Mouse (Mus musculus) Patski (cell line): ENCODE measurements around the gene Tdp1. TPM values are rescaled to one million over a fixed set of nuclear protein-coding genes. Genes with fewer than 3 reads are reported as not detected.

ENCODE experiments used
- ATAC-seq: fragments of 100-300 bp; one replicate; pipeline ENCODE4 v1.8.0; 2021
- CTCF ChIA-PET: fragments of 350-600 bp; sonication (Branson Sonifier 250); formaldehyde crosslinking; loops from one replicate; lab custom pipeline; 2022; ENCODE audit warnings: inconsistent platforms; lab: Charles Lee
- POLR2A ChIA-PET: fragments of 350-600 bp; sonication (Branson Sonifier 250); formaldehyde crosslinking; loops from one replicate; lab custom pipeline; 2022; ENCODE audit warnings: antibody characterized with exemption, inconsistent platforms; lab: Charles Lee
- DNase-seq: peaks from one replicate; pipeline ENCODE4 v3.0.0-alpha.2; 2011; ENCODE audit warnings: low read depth, low spot score
- H3K27me3 ChIP-seq: fragments of 371-371 bp; one replicate; pipeline ENCODE4 v1.5.1; 2021
- CTCF ChIP-seq: fragments of 100-300 bp; IDR thresholded peaks from one replicate; pipeline ENCODE4 v1.5.1; 2021
- in situ Hi-C: fragments of 300-500 bp; cut with MboI; formaldehyde crosslinking; loops from 3 replicates; pipeline ENCODE4 v1.11.1; 2018; ENCODE audit warnings: low pct_unique_long_range_greater_than_20kb, mixed read lengths
- polyA plus RNA-seq: library from polyadenylated mRNA; unstranded; gene quantifications from one replicate; pipeline ENCODE4 v1.2.3, GENCODE M21; 2021

The Tdp1 gene
- polyA plus RNA-seq, 1 experiment from 2014 or later = 17.0 TPM

DNA sequence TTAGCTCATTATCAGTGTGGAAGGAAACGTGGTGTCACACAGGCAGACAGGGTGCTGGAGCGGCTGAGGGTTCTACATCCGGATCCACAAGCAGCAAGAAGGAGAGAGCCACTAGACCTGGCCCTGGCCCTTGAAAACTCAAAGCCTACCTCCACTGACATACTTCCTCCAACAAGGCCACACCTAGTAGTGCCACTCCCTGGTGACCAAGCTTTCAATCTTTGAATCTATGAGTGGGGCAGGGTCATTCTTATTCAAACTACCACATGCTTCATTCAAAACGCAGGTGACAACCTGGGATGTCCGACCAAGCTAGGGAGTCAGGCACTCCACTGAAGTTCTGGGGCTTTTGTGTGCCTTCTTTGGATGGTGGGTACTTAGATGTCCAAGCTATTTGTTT is 115.4 kb downstream of the Tdp1 start:
- TF ChIP-seq CTCF = no peak
- DNase-seq = no peak

DNA sequence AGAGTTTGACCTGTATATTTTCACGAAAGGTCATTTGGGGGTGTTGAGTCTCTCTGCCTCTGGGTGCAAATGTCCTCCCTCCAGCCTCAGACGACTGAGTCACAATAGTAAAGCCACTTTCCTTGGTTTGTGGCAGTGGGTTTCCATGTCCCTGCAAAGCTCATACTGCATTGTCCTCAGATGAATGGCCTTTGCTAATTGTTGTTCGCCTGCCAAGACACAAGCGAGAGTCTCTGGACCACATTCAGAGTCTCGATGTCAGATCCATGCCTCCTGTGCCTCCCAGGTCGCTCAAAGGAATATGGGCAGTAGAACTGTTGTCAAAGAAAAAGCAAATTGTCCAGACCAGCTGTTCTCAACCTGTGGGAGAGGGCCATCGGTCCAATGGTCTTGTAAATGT is 116.1 kb downstream of the Tdp1 start:
- H3K27me3 ChIP-seq = peaks cover 49% of the 10 kb centered on the region
- ChIA-PET POLR2A (no interaction called here), CTCF (no interaction called here)
- ATAC-seq (no peak), DNase-seq (no peak)
- in situ Hi-C loops = no loop called here
- TF ChIP-seq CTCF = no peak

More for the DNA sequence above, 115.4 kb downstream of the Tdp1 start:
- in situ Hi-C loops = no loop called here
- POLR2A ChIA-PET = no interaction called here
- CTCF ChIA-PET = no interaction called here
- peaks cover 52% of the 10 kb centered on the region for H3K27me3 ChIP-seq
- no peak for ATAC-seq

DNA sequence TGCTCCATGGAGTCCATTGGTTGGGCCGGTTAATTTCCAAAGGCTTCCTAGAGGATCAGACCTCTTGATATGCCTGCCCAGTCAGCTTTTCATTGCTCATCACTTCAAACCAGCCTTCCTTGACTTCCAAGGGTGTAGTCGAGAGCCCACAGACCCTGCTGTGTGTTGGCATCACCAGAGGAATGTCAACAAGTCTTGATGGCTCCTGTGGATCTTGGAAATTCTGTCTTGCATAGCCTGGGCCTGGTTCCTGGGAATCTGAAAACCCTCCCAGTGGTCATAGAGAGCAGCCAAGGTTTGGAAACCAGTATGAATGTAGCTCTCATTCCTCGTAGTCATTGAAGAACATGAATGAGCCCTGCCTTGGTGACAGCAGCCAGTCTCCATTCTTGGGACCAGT is 116.9 kb downstream of the Tdp1 start:
- H3K27me3 ChIP-seq = peaks cover 49% of the 10 kb centered on the region
- CTCF ChIA-PET = no interaction called here
- POLR2A ChIA-PET = no interaction called here
- DNase-seq (no peak), ATAC-seq (no peak)
- in situ Hi-C loops = no loop called here
- TF ChIP-seq CTCF = no peak

DNA sequence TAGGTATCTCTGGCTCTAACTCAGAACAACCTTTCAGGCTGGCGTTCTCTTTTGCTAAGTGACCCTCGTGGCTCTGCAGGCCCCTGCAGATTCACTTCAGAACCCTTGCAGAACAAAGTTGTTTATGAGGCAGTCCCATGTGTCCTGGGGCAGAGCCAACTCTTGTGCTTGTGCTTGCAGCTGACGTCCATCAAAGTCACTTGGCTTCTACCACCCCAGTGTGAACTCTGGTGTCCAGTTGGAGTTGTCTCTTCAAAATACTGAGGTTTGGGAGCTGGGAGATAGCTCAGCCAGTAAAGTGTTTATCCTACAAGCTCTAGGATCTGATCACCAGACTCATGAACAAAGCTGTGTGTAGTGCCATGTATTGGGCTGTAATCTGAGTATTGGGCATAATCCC is 117.6 kb downstream of the Tdp1 start:
- no peak for DNase-seq

DNA sequence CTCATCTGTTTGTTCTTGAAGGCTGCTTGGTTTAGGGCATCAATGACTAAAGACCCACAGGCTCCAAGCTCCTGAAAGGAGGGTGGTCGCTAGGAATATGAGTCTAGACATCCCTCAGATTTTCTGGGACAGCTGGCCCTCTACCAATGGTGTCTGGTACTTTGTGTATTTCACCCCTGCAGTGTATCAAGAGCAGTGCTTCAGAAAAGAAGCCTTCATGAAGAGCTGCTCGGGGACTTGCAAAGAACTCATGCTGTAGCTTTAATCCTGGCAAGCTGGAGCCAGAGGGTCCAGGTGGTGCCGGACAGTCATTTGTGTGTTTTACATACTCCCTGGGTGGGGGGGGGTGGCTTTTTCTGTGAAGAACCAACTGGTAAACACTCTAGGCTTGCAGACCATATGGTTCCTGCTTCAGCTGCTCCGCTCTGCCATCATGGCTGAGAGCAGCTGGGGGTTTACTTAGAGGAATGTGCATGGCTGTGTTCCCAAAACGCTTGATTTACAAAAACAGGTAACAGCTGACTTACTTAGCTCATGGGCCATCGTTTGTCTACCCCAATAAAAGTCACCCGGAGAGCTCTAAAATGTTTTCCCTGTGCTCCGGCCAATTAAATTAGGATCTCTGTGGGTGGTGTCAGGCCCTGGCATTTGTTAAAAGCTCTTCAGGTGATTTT is 118.7 kb downstream of the Tdp1 start:
- H3K27me3 ChIP-seq = peaks cover 40% of the 10 kb centered on the region
- CTCF ChIA-PET = no interaction called here
- POLR2A ChIA-PET = interaction anchor here (0.6 kb wide), 1 partner anchor 13 kb away, joined by 3 read pairs; no protein-coding TSS in a partner anchor
- ATAC-seq = no peak
- no peak for TF ChIP-seq CTCF
- no peak for DNase-seq
- in situ Hi-C loops = no loop called here

More for the DNA sequence above, 117.6 kb downstream of the Tdp1 start:
- ATAC-seq = no peak
- ChIA-PET POLR2A (no interaction called here), CTCF (no interaction called here)
- in situ Hi-C loops = no loop called here
- TF ChIP-seq CTCF = no peak
- peaks cover 47% of the 10 kb centered on the region for H3K27me3 ChIP-seq

Other genes with a start within 250 kb of the Tdp1 start
- 3.1 TPM for gene Efcab11, start 78 bp upstream of the Tdp1 start, polyA plus RNA-seq
- gene Kcnk13, start 80.0 kb downstream of the Tdp1 start, polyA plus RNA-seq = not detected
- gene Psmc1, start 225.6 kb downstream of the Tdp1 start, polyA plus RNA-seq = 191 TPM